Mouse (Mus musculus): ENCODE measurements at regions not wholly inside any gene's neighbourhood (a gene's known extent, or its start where the extent isn't known, plus 50 kb on each side); places are given as distances from the start of the nearest gene placed in this dataset.

DNA sequence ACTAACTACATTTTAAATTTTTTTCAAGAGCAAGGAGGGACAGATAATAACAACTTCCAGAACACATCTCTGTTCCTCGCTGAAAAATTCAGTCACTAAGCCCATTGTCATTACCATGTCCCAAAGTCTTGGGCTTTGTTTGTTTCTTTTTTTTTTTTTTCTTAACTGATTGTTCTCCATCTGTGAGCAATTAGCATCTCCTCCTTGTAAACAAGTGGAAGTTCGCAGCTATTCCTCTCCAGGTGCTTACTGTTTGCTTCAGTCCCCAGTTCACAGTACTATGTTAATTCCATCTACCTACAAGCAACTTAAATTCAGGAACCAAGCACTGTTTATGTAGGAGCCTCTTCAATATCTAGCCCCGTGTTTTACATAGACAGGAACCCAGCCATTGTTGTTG lies 225.5 kb upstream of the Gm6657 start:
- H3K4me3 ChIP-seq (ENCODE audit: insufficient read depth, low read length) = no peak overlapping the region
- TF ChIP-seq POLR2A (IDR thresholded peaks at IDR 0.05; ENCODE audit: extremely low read depth, insufficient read depth, low read length) (no peak), CTCF (IDR thresholded peaks at IDR 0.05; ENCODE audit: extremely low read depth, insufficient read depth, low read length) (no peak)
- no peaks in the 10 kb centered on the region for H3K4me1 ChIP-seq (ENCODE audit: control insufficient read depth, insufficient read depth, low read length)
- H3K27ac ChIP-seq (ENCODE audit: insufficient read depth, low read length) = no peak overlapping the region

GRCm38 (mm10) chr12:77970026-77970425 lies 224.0 kb upstream of the Gm6657 start:
- Histone ChIP-seq H3K4me1 (ENCODE audit: control insufficient read depth, insufficient read depth, low read length) (no peaks in the 10 kb centered on the region), H3K4me3 (ENCODE audit: insufficient read depth, low read length) (no peak overlapping the region), H3K27ac (ENCODE audit: insufficient read depth, low read length) (no peak overlapping the region)
- TF ChIP-seq CTCF (IDR thresholded peaks at IDR 0.05; ENCODE audit: extremely low read depth, insufficient read depth, low read length) (no peak), POLR2A (IDR thresholded peaks at IDR 0.05; ENCODE audit: extremely low read depth, insufficient read depth, low read length) (no peak)

DNA sequence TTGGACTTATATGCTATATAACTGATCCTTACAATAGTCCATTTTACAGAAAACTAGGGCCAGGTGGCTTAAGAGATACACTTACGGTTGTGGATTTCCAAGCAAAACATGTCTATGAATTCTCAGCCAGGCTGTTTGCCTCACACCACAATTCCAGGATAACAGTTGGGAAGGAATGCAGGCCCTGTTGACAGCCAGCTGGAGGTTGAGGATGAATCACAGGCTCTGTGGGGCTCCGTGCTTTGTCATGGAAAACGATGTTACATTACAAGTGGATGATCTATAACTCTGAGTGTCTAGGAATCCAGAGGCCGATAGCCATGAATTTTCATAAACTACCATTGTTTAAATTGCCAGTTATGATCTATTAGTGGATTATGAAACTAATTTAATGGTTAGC lies 221.9 kb upstream of the Gm6657 start:
- Histone ChIP-seq H3K27ac (ENCODE audit: insufficient read depth, low read length) (no peak overlapping the region), H3K4me1 (ENCODE audit: control insufficient read depth, insufficient read depth, low read length) (no peaks in the 10 kb centered on the region), H3K4me3 (ENCODE audit: insufficient read depth, low read length) (no peak overlapping the region)
- TF ChIP-seq POLR2A (IDR thresholded peaks at IDR 0.05; ENCODE audit: extremely low read depth, insufficient read depth, low read length) (no peak), CTCF (IDR thresholded peaks at IDR 0.05; ENCODE audit: extremely low read depth, insufficient read depth, low read length) (no peak)

DNA sequence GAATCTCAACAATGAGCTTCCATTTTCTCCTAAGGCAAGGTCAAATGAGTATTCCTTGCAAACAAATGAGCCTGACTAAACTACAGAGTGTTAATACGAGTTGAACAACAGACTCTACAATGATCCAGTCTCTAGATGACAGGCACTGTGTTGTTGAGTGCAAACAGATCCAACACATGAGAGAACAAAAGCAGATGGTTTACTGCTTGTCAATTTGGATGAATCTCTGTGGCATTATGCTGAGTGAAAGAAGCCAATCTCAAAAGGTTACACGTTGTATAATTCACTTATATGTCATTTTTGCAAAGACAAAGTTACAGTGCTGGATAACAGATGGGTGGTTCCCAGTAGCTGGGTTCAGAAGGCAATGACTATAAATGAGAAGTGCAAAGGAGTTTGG lies 217.1 kb upstream of the Gm6657 start:
- TF ChIP-seq CTCF (IDR thresholded peaks at IDR 0.05; ENCODE audit: extremely low read depth, insufficient read depth, low read length) (no peak), POLR2A (IDR thresholded peaks at IDR 0.05; ENCODE audit: extremely low read depth, insufficient read depth, low read length) (no peak)
- H3K27ac ChIP-seq (ENCODE audit: insufficient read depth, low read length) = no peak overlapping the region

GRCm38 (mm10) chr12:77986738-77987137 lies 207.3 kb upstream of the Gm6657 start:
- TF ChIP-seq POLR2A (IDR thresholded peaks at IDR 0.05; ENCODE audit: extremely low read depth, insufficient read depth, low read length) = no peak
- TF ChIP-seq CTCF (IDR thresholded peaks at IDR 0.05; ENCODE audit: extremely low read depth, insufficient read depth, low read length) = no peak
- no peak overlapping the region for H3K27ac ChIP-seq (ENCODE audit: insufficient read depth, low read length)
- no peak overlapping the region for H3K4me3 ChIP-seq (ENCODE audit: insufficient read depth, low read length)
- H3K4me1 ChIP-seq (ENCODE audit: control insufficient read depth, insufficient read depth, low read length) = no peaks in the 10 kb centered on the region

More for the DNA sequence above, 217.1 kb upstream of the Gm6657 start:
- no peak overlapping the region for H3K4me3 ChIP-seq (ENCODE audit: insufficient read depth, low read length)
- H3K4me1 ChIP-seq (ENCODE audit: control insufficient read depth, insufficient read depth, low read length) = no peaks in the 10 kb centered on the region

DNA sequence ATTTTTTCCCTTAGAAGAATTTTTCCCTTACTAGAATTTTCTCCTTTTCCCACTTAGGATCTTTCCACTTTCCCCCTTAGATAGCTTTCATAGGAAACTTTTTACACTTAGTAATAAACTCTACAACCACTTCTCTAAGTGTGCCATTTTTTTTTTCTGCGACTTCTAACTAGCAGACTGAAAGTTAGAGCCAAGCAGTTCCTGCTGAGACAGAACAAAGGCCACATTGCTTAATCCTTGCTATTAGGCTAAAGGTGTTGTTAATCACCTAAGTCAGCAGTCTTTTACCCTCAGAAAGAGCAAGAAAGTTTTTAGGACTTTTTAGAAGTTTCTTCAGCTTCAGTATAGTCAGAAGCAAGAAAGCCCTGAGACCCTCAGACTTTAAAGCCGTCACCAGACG lies 204.3 kb upstream of the Gm6657 start:
- no peak overlapping the region for H3K4me3 ChIP-seq (ENCODE audit: insufficient read depth, low read length)
- H3K27ac ChIP-seq (ENCODE audit: insufficient read depth, low read length) = no peak overlapping the region
- TF ChIP-seq POLR2A (IDR thresholded peaks at IDR 0.05; ENCODE audit: extremely low read depth, insufficient read depth, low read length) (no peak), CTCF (IDR thresholded peaks at IDR 0.05; ENCODE audit: extremely low read depth, insufficient read depth, low read length) (no peak)

DNA sequence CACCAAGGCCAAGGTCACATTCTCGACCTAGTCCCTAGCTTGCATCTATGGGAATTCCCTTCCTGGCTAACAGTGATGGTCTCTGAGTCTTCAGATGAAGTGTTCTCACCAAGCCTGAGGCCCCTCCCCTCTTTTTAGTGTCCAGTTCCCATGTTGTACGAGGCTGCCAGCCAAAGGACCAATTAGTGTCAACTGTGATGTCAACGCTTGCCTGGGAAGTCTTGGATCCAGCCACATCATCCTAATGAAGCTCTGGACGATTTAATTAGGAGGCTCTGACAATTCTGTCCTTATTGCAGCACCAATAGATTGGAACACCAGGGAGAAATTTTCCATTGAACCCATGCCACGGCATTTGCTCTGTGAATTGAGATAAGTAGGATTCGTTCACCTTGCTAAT lies 202.4 kb upstream of the Gm6657 start:
- no peaks in the 10 kb centered on the region for H3K4me1 ChIP-seq (ENCODE audit: control insufficient read depth, insufficient read depth, low read length)
- H3K27ac ChIP-seq (ENCODE audit: insufficient read depth, low read length) = no peak overlapping the region
- TF ChIP-seq CTCF (IDR thresholded peaks at IDR 0.05; ENCODE audit: extremely low read depth, insufficient read depth, low read length) (no peak), POLR2A (IDR thresholded peaks at IDR 0.05; ENCODE audit: extremely low read depth, insufficient read depth, low read length) (no peak)

More for the DNA sequence above, 204.3 kb upstream of the Gm6657 start:
- no peaks in the 10 kb centered on the region for H3K4me1 ChIP-seq (ENCODE audit: control insufficient read depth, insufficient read depth, low read length)

GRCm38 (mm10) chr12:77994176-77994575 lies 199.9 kb upstream of the Gm6657 start:
- no peak overlapping the region for H3K27ac ChIP-seq (ENCODE audit: insufficient read depth, low read length)
- H3K4me1 ChIP-seq (ENCODE audit: control insufficient read depth, insufficient read depth, low read length) = no peaks in the 10 kb centered on the region; the same call in 1 of the 2 replicates
- no peak overlapping the region for H3K4me3 ChIP-seq (ENCODE audit: insufficient read depth, low read length)
- no peak for TF ChIP-seq POLR2A (IDR thresholded peaks at IDR 0.05; ENCODE audit: extremely low read depth, insufficient read depth, low read length)
- TF ChIP-seq CTCF (IDR thresholded peaks at IDR 0.05; ENCODE audit: extremely low read depth, insufficient read depth, low read length) = no peak

More for the DNA sequence above, 202.4 kb upstream of the Gm6657 start:
- no peak overlapping the region for H3K4me3 ChIP-seq (ENCODE audit: insufficient read depth, low read length)

GRCm38 (mm10) chr12:77997916-77998315 lies 196.1 kb upstream of the Gm6657 start:
- TF ChIP-seq CTCF (IDR thresholded peaks at IDR 0.05; ENCODE audit: extremely low read depth, insufficient read depth, low read length) (no peak), POLR2A (IDR thresholded peaks at IDR 0.05; ENCODE audit: extremely low read depth, insufficient read depth, low read length) (no peak)
- Histone ChIP-seq H3K4me1 (ENCODE audit: control insufficient read depth, insufficient read depth, low read length) (peaks cover 2% of the 10 kb centered on the region; the same call in 1 of the 2 replicates), H3K27ac (ENCODE audit: insufficient read depth, low read length) (no peak overlapping the region), H3K4me3 (ENCODE audit: insufficient read depth, low read length) (no peak overlapping the region)

- H3K4me3 ChIP-seq (ENCODE audit: insufficient read depth, low read length) = no peak overlapping the region
- TF ChIP-seq CTCF (IDR thresholded peaks at IDR 0.05; ENCODE audit: extremely low read depth, insufficient read depth, low read length) (no peak), POLR2A (IDR thresholded peaks at IDR 0.05; ENCODE audit: extremely low read depth, insufficient read depth, low read length) (no peak)
- H3K4me1 ChIP-seq (ENCODE audit: control insufficient read depth, insufficient read depth, low read length) = peaks cover 2% of the 10 kb centered on the region; the same call in 1 of the 2 replicates
- no peak overlapping the region for H3K27ac ChIP-seq (ENCODE audit: insufficient read depth, low read length)
These were observed 193.6 kb upstream of the Gm6657 start for GRCm38 (mm10) chr12:78000401-78000800.
